Mouse (Mus musculus): ENCODE results near the gene Rpl36al. TPM values are rescaled to one million over a fixed set of nuclear protein-coding genes. Genes with fewer than 3 reads are reported as not detected.
A peak's percentile ranks its signal among the peaks of the same experiment; 100 is the strongest.

Rpl36al gene
- polyA plus RNA-seq, 1 experiment from 2014 or later, result 387 TPM

DNA sequence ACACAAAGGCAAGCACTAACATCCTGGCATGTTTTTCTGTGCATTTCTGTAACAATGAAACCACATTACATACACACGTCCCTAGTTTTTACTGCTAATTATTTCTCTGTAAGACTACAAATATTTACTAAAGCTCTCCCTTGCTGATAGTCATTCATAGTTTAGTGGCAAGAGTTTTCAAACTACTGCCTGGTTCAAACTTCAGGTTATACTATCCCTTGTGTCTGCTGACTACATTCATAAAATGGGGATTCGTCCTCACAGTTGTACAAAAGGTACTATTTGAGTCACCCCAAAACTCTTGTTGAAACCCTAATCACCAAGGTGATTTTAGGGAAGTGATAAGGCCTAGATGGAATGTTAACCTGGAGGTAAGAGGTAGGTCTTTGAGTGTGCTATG is 28.0 kb downstream of the Rpl36al start:
- no peaks in the 10 kb centered on the region for H3K27me3 ChIP-seq (ENCODE audit: control insufficient read depth, insufficient read depth, low read length)
- no peaks in the 10 kb centered on the region for H3K9me3 ChIP-seq (ENCODE audit: control insufficient read depth, low read length)
- no peak overlapping the region for H3K4me3 ChIP-seq (ENCODE audit: low read depth, low read length)
- peaks cover 4% of the 10 kb centered on the region; the same call in 1 of the 2 replicates for H3K36me3 ChIP-seq (ENCODE audit: control insufficient read depth, insufficient read depth, low read length)
- H3K9ac ChIP-seq (replicated peaks; ENCODE audit: low read depth, low read length), result no peak overlapping the region
- 83% methylated on average over 2 of the region's 2 CpGs for WGBS
- H3K4me2 ChIP-seq (ENCODE audit: low read depth, low read length), result no peak overlapping the region
- H3K27ac ChIP-seq (ENCODE audit: low read depth, low read length), result no peak overlapping the region
- peaks cover 8% of the 10 kb centered on the region for H3K4me1 ChIP-seq (ENCODE audit: control insufficient read depth, insufficient read depth, low read length)
- ATAC-seq (ENCODE audit: low read depth), result no peak

GRCm38 (mm10) chr12:69150049-69150448 is 33.8 kb downstream of the Rpl36al start:
- Histone ChIP-seq H3K9ac (replicated peaks; ENCODE audit: low read depth, low read length) (no peak overlapping the region), H3K27me3 (ENCODE audit: control insufficient read depth, insufficient read depth, low read length) (no peaks in the 10 kb centered on the region), H3K4me1 (ENCODE audit: control insufficient read depth, insufficient read depth, low read length) (no peaks in the 10 kb centered on the region), H3K4me3 (ENCODE audit: low read depth, low read length) (no peak overlapping the region), H3K4me2 (ENCODE audit: low read depth, low read length) (peak overlapping the region; percentile 1; the same call in 1 of the 2 replicates), H3K9me3 (ENCODE audit: control insufficient read depth, low read length) (no peaks in the 10 kb centered on the region), H3K27ac (ENCODE audit: low read depth, low read length) (peak overlapping the region; percentile 34), H3K36me3 (ENCODE audit: control insufficient read depth, insufficient read depth, low read length) (no peaks in the 10 kb centered on the region)
- 41% methylated on average over 13 of the region's 13 CpGs for WGBS
- ATAC-seq (ENCODE audit: low read depth), result peak; percentile 83

GRCm38 (mm10) chr12:69147166-69147735 is 36.6 kb downstream of the Rpl36al start:
- Histone ChIP-seq H3K4me1 (ENCODE audit: control insufficient read depth, insufficient read depth, low read length) (no peaks in the 10 kb centered on the region), H3K27ac (ENCODE audit: low read depth, low read length) (no peak overlapping the region), H3K4me3 (ENCODE audit: low read depth, low read length) (no peak overlapping the region), H3K27me3 (ENCODE audit: control insufficient read depth, insufficient read depth, low read length) (no peaks in the 10 kb centered on the region), H3K9me3 (ENCODE audit: control insufficient read depth, low read length) (no peaks in the 10 kb centered on the region), H3K36me3 (ENCODE audit: control insufficient read depth, insufficient read depth, low read length) (no peaks in the 10 kb centered on the region), H3K4me2 (ENCODE audit: low read depth, low read length) (no peak overlapping the region), H3K9ac (replicated peaks; ENCODE audit: low read depth, low read length) (no peak overlapping the region)
- WGBS, result 90% methylated on average over 5 of the region's 5 CpGs
- ATAC-seq (ENCODE audit: low read depth), result no peak

DNA sequence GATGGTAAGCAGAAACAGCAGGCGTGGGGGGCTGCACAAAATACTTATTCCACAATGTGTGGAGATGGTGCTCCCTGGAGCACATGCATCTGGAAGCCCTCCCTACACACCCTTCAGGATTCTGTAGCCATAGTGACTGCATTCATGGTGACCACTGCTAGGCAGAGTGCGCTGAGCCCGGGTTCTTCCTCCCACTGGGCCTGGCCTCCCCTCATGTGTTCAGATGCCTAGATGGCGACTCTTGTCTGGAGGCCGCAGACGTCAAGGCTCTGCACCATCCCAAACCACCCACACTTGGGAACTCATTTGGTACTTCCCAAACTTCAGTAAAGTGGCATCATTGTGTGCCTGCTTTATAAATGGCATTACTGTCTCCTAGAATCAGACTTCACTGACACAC is 40.4 kb downstream of the Rpl36al start:
- Histone ChIP-seq H3K4me1 (ENCODE audit: control insufficient read depth, insufficient read depth, low read length) (no peaks in the 10 kb centered on the region), H3K9ac (replicated peaks; ENCODE audit: low read depth, low read length) (no peak overlapping the region), H3K4me3 (ENCODE audit: low read depth, low read length) (no peak overlapping the region), H3K4me2 (ENCODE audit: low read depth, low read length) (no peak overlapping the region), H3K27ac (ENCODE audit: low read depth, low read length) (no peak overlapping the region), H3K36me3 (ENCODE audit: control insufficient read depth, insufficient read depth, low read length) (no peaks in the 10 kb centered on the region), H3K9me3 (ENCODE audit: control insufficient read depth, low read length) (no peaks in the 10 kb centered on the region), H3K27me3 (ENCODE audit: control insufficient read depth, insufficient read depth, low read length) (no peaks in the 10 kb centered on the region)
- 77% methylated on average over 6 of the region's 6 CpGs for WGBS
- ATAC-seq (ENCODE audit: low read depth), result no peak

DNA sequence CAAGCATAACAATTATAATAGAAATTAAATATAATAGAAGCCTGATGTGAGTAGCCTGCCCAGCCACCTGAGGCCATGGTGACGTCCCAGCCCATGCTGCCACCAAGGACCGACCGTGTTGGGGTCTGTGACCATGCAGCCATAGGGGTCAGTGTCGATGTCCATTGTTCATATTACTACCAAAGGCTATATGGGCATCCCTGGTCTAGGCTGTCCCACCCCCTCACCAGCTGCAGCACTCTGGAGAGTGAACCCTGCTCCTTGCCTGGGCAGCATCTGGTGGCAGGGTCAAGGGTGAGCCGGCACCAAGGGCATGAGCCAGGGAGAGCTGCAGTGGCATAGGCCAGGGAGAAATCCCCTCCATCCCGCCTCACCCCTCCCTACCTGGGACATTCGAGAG is 44.0 kb downstream of the Rpl36al start:
- no peak overlapping the region for H3K4me3 ChIP-seq (ENCODE audit: low read depth, low read length)
- no peaks in the 10 kb centered on the region for H3K36me3 ChIP-seq (ENCODE audit: control insufficient read depth, insufficient read depth, low read length)
- 88% methylated on average over 7 of the region's 7 CpGs for WGBS
- no peak for ATAC-seq (ENCODE audit: low read depth)
- no peaks in the 10 kb centered on the region for H3K9me3 ChIP-seq (ENCODE audit: control insufficient read depth, low read length)
- H3K27me3 ChIP-seq (ENCODE audit: control insufficient read depth, insufficient read depth, low read length), result no peaks in the 10 kb centered on the region
- no peak overlapping the region for H3K27ac ChIP-seq (ENCODE audit: low read depth, low read length)
- no peak overlapping the region for H3K9ac ChIP-seq (replicated peaks; ENCODE audit: low read depth, low read length)
- no peaks in the 10 kb centered on the region for H3K4me1 ChIP-seq (ENCODE audit: control insufficient read depth, insufficient read depth, low read length)
- no peak overlapping the region for H3K4me2 ChIP-seq (ENCODE audit: low read depth, low read length)

DNA sequence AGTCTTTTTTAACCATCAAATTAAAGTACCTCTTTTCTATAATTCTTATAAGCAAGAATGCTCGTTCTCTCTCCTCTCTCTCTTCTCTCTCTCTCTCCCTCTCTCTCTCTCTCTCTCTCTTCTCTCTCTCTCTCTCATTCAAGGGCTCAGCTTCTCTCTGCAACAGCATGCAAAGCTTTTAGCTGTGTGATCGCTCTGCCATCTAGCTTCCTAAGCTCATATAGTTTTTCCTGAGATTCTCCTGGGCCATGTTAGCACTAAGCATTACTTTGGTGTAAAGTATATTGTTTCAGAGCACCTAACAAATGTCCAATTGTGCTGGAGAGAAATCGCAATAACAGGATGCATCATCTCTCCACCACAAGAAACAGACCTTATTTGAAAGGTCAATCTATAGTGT is 44.7 kb downstream of the Rpl36al start:
- Histone ChIP-seq H3K9ac (replicated peaks; ENCODE audit: low read depth, low read length) (no peak overlapping the region), H3K36me3 (ENCODE audit: control insufficient read depth, insufficient read depth, low read length) (no peaks in the 10 kb centered on the region), H3K27me3 (ENCODE audit: control insufficient read depth, insufficient read depth, low read length) (no peaks in the 10 kb centered on the region), H3K9me3 (ENCODE audit: control insufficient read depth, low read length) (no peaks in the 10 kb centered on the region), H3K4me1 (ENCODE audit: control insufficient read depth, insufficient read depth, low read length) (no peaks in the 10 kb centered on the region), H3K4me3 (ENCODE audit: low read depth, low read length) (no peak overlapping the region), H3K4me2 (ENCODE audit: low read depth, low read length) (no peak overlapping the region), H3K27ac (ENCODE audit: low read depth, low read length) (no peak overlapping the region)
- no peak for ATAC-seq (ENCODE audit: low read depth)
- 87% methylated on average over 3 of the region's 3 CpGs for WGBS

Small RNA genes within 50 kb of the gene (microRNA-seq; reads per million reads assigned to microRNA genes)
- gene Gm47287, result not detected
- gene Gm47295, result 2.6 reads per million

Other genes starting within 250 kb of the Rpl36al start
- gene Rps29, start 24.9 kb downstream of the Rpl36al start, polyA plus RNA-seq (2014; fragmentation: Nextera tagmentation; extraction: Ambion mirVana), result 997 and 1,030 TPM in 2 replicates
- gene Lrr1, start 15.3 kb downstream of the Rpl36al start, polyA plus RNA-seq (2014; fragmentation: Nextera tagmentation; extraction: Ambion mirVana), result 1.6 and 1.8 TPM in 2 replicates
- gene Mgat2, start 74 bp upstream of the Rpl36al start, polyA plus RNA-seq (2014; fragmentation: Nextera tagmentation; extraction: Ambion mirVana), result 36.8 and 40.5 TPM in 2 replicates
- gene Gm49383, start 13.0 kb upstream of the Rpl36al start, polyA plus RNA-seq (2014; fragmentation: Nextera tagmentation; extraction: Ambion mirVana), result 9.9 and 11.8 TPM in 2 replicates
- 6.8 and 7.3 TPM in 2 replicates for gene Dnaaf2, start 14.3 kb upstream of the Rpl36al start, polyA plus RNA-seq (2014; fragmentation: Nextera tagmentation; extraction: Ambion mirVana)
- 9.0 and 9.1 TPM in 2 replicates for gene Gm49384, start 20.2 kb upstream of the Rpl36al start, polyA plus RNA-seq (2014; fragmentation: Nextera tagmentation; extraction: Ambion mirVana)
- 3.4 and 5.4 TPM in 2 replicates for gene Pole2, start 44.1 kb upstream of the Rpl36al start, polyA plus RNA-seq (2014; fragmentation: Nextera tagmentation; extraction: Ambion mirVana)
- 13.7 and 20.1 TPM in 2 replicates for gene Klhdc1, start 57.1 kb upstream of the Rpl36al start, polyA plus RNA-seq (2014; fragmentation: Nextera tagmentation; extraction: Ambion mirVana)
- gene Klhdc2, start 112.6 kb upstream of the Rpl36al start, polyA plus RNA-seq (2014; fragmentation: Nextera tagmentation; extraction: Ambion mirVana), result 296 and 305 TPM in 2 replicates
- 97.2 and 103 TPM in 2 replicates for gene Nemf, start 173.1 kb upstream of the Rpl36al start, polyA plus RNA-seq (2014; fragmentation: Nextera tagmentation; extraction: Ambion mirVana)
- 29.3 and 30.4 TPM in 2 replicates for gene Arf6, start 188.1 kb upstream of the Rpl36al start, polyA plus RNA-seq (2014; fragmentation: Nextera tagmentation; extraction: Ambion mirVana)
- 1.0 and 1.3 TPM in 2 replicates for gene Gm9887, start 188.4 kb upstream of the Rpl36al start, polyA plus RNA-seq (2014; fragmentation: Nextera tagmentation; extraction: Ambion mirVana)

All from neural tube, embryonic 14.5 days (tissue).